Comparison of ENCODE assay signal across 13 mouse cellular contexts in genomic region chr9:64420471-64420870, GRCm38 (mm10).
"Had no signal": no experiment of that assay in that cellular context is flagged by ENCODE, and none has a peak within 500 bp of the region (broad histone marks: within the 10 kb centered on the region; RNA-seq: fewer than 3 reads in every experiment).

No protein-coding gene starts in this region.

- H3K9me3 ChIP-seq: liver, embryonic 12.5 days; midbrain, embryonic 13.5 days; midbrain, embryonic 15.5 days; neural tube, embryonic 12.5 days; stomach, embryonic 15.5 days had no signal

- H3K27me3 ChIP-seq: midbrain, embryonic 13.5 days; midbrain, embryonic 15.5 days; neural tube, embryonic 12.5 days; stomach, embryonic 15.5 days had no signal

- ATAC-seq: liver, embryonic 12.5 days; midbrain, embryonic 13.5 days; midbrain, embryonic 15.5 days had no signal

- H3K36me3 ChIP-seq: liver, embryonic 12.5 days; midbrain, embryonic 13.5 days; midbrain, embryonic 15.5 days; neural tube, embryonic 12.5 days; stomach, embryonic 15.5 days had no signal

- H3K4me1 ChIP-seq: liver, embryonic 12.5 days; neural tube, embryonic 12.5 days; stomach, embryonic 15.5 days had no signal

- H3K4me3 ChIP-seq: liver, embryonic 12.5 days; midbrain, embryonic 13.5 days; midbrain, embryonic 15.5 days; neural tube, embryonic 12.5 days; stomach, embryonic 15.5 days had no signal

- H3K4me2 ChIP-seq: liver, embryonic 12.5 days; lung, embryonic 14.5 days; midbrain, embryonic 13.5 days; midbrain, embryonic 15.5 days; neural tube, embryonic 12.5 days; stomach, embryonic 15.5 days had no signal

- H3K27ac ChIP-seq: liver, embryonic 12.5 days; liver, embryonic 14.5 days; midbrain, embryonic 13.5 days; midbrain, embryonic 15.5 days; neural tube, embryonic 12.5 days; stomach, embryonic 15.5 days; stomach, postnatal 0 days had no signal

- H3K9ac ChIP-seq: liver, embryonic 12.5 days; liver, embryonic 14.5 days; lung, embryonic 14.5 days; midbrain, embryonic 13.5 days; midbrain, embryonic 15.5 days; neural tube, embryonic 12.5 days; stomach, embryonic 15.5 days had no signal

- DNase-seq: lung, adult 18-20 months; lung, embryonic 14.5 days; lung, postnatal 10 days; lung, postnatal 4 days; right cerebral cortex, postnatal 14 days; thymus, postnatal 36 days had no signal
